Mouse (Mus musculus) kidney, embryonic 14.5 days (tissue): Measurements from ENCODE around the gene Spice1. TPM values are rescaled to one million over a fixed set of nuclear protein-coding genes. Genes with fewer than 3 reads are reported as not detected.

Source experiments
- ATAC-seq: fragments of 200-750 bp; cut with Nextera tagmentation; 2 replicates; pipeline ENCODE4 v1.8.0; 2017; ENCODE audit warnings: moderate number of reproducible peaks, mild to moderate bottlenecking, moderate TSS enrichment, moderate library complexity; ENCODE audit not compliant: low FRiP score, low TSS enrichment
- H3K27ac ChIP-seq: fragments of 300-500 bp; sonication (generic); 2 replicates; pipeline ENCODE4 v1.5.1; 2014; ENCODE audit warnings: low read depth, mild to moderate bottlenecking, low read length, moderate library complexity, mixed read lengths
- H3K27me3 ChIP-seq: fragments of 300-500 bp; sonication (generic); 2 replicates; pipeline ENCODE4 v1.6.1; 2014; ENCODE audit warnings: mild to moderate bottlenecking, low read length; ENCODE audit not compliant: control insufficient read depth, insufficient read depth
- H3K36me3 ChIP-seq: fragments of 300-500 bp; sonication (generic); 2 replicates; pipeline ENCODE4 v1.6.1; 2014; ENCODE audit warnings: low read length, mixed read lengths; ENCODE audit not compliant: control insufficient read depth, insufficient read depth
- H3K4me1 ChIP-seq: fragments of 300-500 bp; sonication (generic); 2 replicates; pipeline ENCODE4 v1.6.1; 2014; ENCODE audit warnings: low read length, mixed read lengths; ENCODE audit not compliant: control insufficient read depth, insufficient read depth
- H3K4me2 ChIP-seq: fragments of 300-500 bp; sonication (generic); replicated peaks from 2 replicates; pipeline ENCODE4 v1.6.1; 2014; ENCODE audit warnings: low read depth, mild to moderate bottlenecking, low read length
- H3K4me3 ChIP-seq: fragments of 300-500 bp; sonication (generic); 2 replicates; pipeline ENCODE4 v1.5.1; 2014; ENCODE audit warnings: mild to moderate bottlenecking, low read length
- H3K9ac ChIP-seq: fragments of 300-500 bp; sonication (generic); 2 replicates; pipeline ENCODE4 v1.6.1; 2014; ENCODE audit warnings: low read depth, mild to moderate bottlenecking, low read length, moderate library complexity
- H3K9me3 ChIP-seq: fragments of 300-500 bp; sonication (generic); 2 replicates; pipeline ENCODE4 v1.6.1; 2016; ENCODE audit warnings: low read length; ENCODE audit not compliant: control insufficient read depth
- WGBS: fragments of 180-500 bp; shearing (Covaris S2); extraction: QIAGEN DNeasy Blood & Tissue Kit; methylation state at CpG from one replicate; pipeline ENCODE4 v1.1.7; 2014; 5-methylcytosine and 5-hydroxymethylcytosine counted together
- polyA plus RNA-seq: library from polyadenylated mRNA; unstranded; fragments of >200 nt; fragmentation: Nextera tagmentation; extraction: Ambion mirVana; gene quantifications from 2 replicates; pipeline ENCODE4 v1.2.1, GENCODE M21; 2014

Gene Spice1
- polyA plus RNA-seq, 1 experiment from 2014 or later: 34.2 TPM

GRCm38 (mm10) chr16:44428456-44428855 lies 81.5 kb downstream of the Spice1 start:
- H3K9me3 ChIP-seq: no peaks in the 10 kb centered on the region
- ATAC-seq: no peak
- H3K27me3 ChIP-seq: no peaks in the 10 kb centered on the region
- 77% methylated on average over 5 of the region's 5 CpGs for WGBS
- H3K4me3 ChIP-seq: no peak overlapping the region
- H3K36me3 ChIP-seq: no peaks in the 10 kb centered on the region
- H3K27ac ChIP-seq: no peak overlapping the region
- H3K4me1 ChIP-seq: no peaks in the 10 kb centered on the region
- H3K4me2 ChIP-seq: no peak overlapping the region
- H3K9ac ChIP-seq: no peak overlapping the region

GRCm38 (mm10) chr16:44430021-44430420 lies 83.1 kb downstream of the Spice1 start:
- H3K27ac ChIP-seq: no peak overlapping the region
- no peak for ATAC-seq
- H3K4me3 ChIP-seq: no peak overlapping the region
- H3K9me3 ChIP-seq: no peaks in the 10 kb centered on the region
- 78% methylated on average over 7 of the region's 7 CpGs for WGBS
- no peaks in the 10 kb centered on the region for H3K4me1 ChIP-seq
- H3K36me3 ChIP-seq: no peaks in the 10 kb centered on the region
- no peaks in the 10 kb centered on the region for H3K27me3 ChIP-seq
- H3K4me2 ChIP-seq: no peak overlapping the region
- no peak overlapping the region for H3K9ac ChIP-seq

GRCm38 (mm10) chr16:44434931-44435330 lies 88.0 kb downstream of the Spice1 start:
- no peaks in the 10 kb centered on the region for H3K36me3 ChIP-seq
- 82% methylated on average over 7 of the region's 7 CpGs for WGBS
- no peak for ATAC-seq
- H3K9me3 ChIP-seq: no peaks in the 10 kb centered on the region
- H3K27ac ChIP-seq: no peak overlapping the region
- H3K27me3 ChIP-seq: no peaks in the 10 kb centered on the region
- H3K4me3 ChIP-seq: no peak overlapping the region
- H3K4me2 ChIP-seq: no peak overlapping the region
- H3K9ac ChIP-seq: no peak overlapping the region
- H3K4me1 ChIP-seq: no peaks in the 10 kb centered on the region

GRCm38 (mm10) chr16:44435481-44435880 lies 88.6 kb downstream of the Spice1 start:
- Histone ChIP-seq H3K4me3 (no peak overlapping the region), H3K4me2 (no peak overlapping the region), H3K4me1 (no peaks in the 10 kb centered on the region), H3K9ac (no peak overlapping the region), H3K27ac (no peak overlapping the region), H3K9me3 (no peaks in the 10 kb centered on the region), H3K27me3 (no peaks in the 10 kb centered on the region), H3K36me3 (no peaks in the 10 kb centered on the region)
- ATAC-seq: no peak
- 53% methylated on average over 4 of the region's 4 CpGs for WGBS

Other genes starting within 250 kb of the Spice1 start
- gene Atp6v1a, start 207.4 kb upstream of the Spice1 start, polyA plus RNA-seq: 49.1 and 75.6 TPM in 2 replicates
- gene Naa50, start 207.3 kb upstream of the Spice1 start, polyA plus RNA-seq: 70.9 and 77.4 TPM in 2 replicates
- 5.7 and 6.6 TPM in 2 replicates for gene Usf3, start 173.9 kb upstream of the Spice1 start, polyA plus RNA-seq
- gene Sidt1, start 13.9 kb upstream of the Spice1 start, polyA plus RNA-seq: 0.57 and 0.89 TPM in 2 replicates
- 0.30 and 0.46 TPM in 2 replicates for gene Cfap44, start 47.7 kb downstream of the Spice1 start, polyA plus RNA-seq
- gene Boc, start 211.8 kb downstream of the Spice1 start, polyA plus RNA-seq: 15.2 and 23.5 TPM in 2 replicates